Mouse (Mus musculus) right cerebral cortex, postnatal 14 days (tissue): ENCODE data around the gene Gdf2.

Experiments used
- DNase-seq: peaks from one replicate; pipeline ENCODE4 v3.0.0; 2022

Gdf2 gene

DNA sequence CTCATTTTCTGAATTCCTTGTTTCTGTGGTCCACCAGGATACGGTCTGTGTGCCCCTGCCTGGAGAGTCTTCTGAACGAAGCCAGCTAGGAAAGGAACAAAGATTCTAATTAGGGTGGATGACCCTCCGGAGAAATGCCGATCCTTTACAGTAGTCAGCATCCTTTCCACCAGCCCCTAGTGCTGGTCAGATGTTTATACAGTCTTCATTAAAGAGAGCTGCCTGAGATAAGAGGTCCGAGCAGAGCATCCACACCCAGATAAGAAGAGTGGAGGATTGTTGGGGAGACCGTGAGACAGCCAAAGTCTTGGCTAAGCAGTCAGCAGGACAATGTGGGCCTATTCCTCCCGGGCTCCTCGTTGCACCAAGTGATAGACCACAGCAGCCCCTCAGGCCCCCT is at the start of gene Gdf2:
Gene Gdf2 (plus strand): TSS at position 301 of the 400 bp plus-strand sequence.
- DNase-seq: no peak

DNA sequence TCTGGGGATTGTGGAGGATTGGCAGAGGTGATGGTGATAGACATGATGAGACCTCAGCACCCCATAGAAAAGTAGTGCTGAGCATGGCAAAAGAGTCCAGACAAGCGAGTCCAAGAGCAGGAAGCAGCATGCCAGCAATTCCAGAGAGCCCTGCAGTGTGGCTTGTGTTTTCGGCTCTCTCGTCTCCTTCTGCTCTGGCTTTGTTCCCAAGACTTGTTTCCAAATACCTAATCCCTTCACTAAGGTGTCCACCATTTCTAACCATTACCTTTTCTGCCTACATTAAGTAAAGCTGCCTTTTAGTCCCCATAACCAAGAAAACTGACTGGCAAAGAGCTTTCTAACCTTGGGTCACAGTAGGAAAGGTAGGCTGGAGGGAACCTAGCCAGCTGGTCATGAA is 49.3 kb upstream of the Gdf2 start:
- DNase-seq: no peak

DNA sequence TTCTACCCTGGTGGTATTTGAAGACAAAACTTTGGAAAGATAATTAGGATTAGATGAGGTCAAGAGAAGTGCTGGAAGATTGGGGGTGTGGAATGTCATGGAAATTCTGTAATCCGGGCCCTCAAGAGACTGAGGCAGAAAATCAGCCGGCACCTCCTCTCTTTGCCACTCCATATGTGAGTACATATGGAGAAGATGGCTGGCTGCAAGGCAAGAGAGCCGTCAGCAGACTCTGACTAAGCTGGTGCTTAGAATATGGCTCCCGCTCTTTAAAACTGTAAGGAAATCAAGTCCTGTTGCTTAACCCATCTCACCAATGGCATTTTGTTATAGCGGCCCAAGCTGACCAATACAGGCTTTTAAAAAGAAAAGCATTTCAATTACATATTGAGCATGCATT is 45.1 kb upstream of the Gdf2 start:
- DNase-seq: no peak

DNA sequence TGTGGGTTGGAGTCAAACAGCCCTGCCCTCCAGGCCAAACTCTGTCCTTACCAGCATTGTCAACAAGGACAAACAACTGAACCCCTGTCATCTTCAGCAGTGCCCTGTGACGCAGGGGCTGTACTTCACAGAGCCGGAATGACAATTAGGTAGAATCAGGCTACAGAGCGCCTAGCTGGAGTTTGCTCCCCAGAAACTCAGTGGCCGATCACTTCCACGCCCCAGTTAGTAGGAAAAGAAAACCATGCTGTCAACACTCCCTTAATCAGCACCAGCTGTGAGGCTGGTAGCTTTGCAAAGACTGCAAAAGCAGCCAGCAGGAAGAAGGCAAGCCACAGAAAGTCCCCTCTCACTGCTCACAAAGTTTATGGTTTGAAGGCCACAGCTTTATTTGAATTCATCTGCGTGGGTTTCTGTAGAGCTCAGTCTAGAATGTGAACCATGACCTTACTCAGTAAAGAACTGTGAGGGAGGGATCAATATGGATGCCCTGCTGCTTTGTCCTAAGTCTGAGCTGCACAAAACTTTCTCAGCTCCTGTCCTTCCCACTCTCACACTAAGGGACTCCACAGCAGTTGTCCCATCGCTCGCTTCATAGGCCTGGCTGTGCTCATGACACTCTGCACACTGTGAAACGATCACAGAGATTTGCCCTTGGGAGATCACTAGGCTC is 44.1 kb upstream of the Gdf2 start:
- DNase-seq: no peak

DNA sequence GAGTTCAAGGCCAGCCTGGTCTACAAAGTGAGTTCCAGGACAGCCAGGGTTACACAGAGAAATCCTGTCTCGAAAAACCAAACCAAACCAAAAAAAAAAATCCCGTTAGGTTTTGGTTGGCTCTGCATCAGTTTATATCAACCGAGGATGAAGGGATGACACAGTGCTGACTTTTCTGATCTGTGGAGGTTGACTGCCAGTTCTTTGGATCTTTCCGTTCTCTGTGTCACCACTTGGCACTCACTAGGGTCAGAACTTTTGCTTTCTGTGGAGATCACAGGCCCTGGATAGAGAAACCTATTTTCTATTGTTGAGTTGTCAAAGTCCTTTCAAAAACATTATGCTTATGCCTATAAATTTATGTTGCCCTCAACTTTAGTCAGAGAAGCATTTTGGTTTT is 38.1 kb upstream of the Gdf2 start:
- no peak for DNase-seq

DNA sequence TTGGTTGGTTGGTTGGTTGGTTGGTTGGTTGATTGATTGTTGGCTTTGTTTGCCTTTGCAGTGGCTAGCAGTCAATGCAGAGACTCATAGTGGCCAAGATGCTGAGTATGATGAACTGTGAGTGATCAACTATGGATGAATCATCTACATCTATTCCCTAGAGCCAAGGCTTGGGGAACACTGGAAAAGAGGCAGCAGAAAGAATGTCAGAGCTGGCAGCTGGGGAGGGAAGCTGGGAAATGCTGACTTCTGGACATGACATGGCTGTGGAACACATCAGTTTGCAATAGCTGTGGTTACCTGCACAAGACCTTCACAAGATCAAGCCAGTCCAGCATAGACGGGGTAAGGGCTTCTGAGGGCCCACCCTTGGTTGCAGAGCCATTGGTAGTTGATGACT is 37.6 kb upstream of the Gdf2 start:
- DNase-seq: no peak

DNA sequence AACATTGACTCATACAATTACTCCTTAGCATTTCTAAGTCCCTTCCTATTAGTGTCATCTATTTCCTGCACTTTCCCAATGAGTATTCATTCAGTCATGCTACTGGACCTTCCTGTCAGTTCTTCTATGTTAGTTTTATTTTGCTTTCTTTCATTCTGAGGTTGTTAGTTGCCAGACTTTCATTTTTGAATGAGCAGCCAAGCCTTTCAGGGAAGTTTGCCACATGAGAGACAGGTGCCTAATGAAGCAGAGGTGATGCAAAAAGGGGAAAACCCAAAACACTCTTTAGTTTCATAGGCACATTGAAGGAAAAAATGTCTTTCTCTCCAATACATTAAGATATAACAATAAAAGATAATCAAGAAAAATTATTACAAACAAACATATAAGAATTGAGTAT is 36.0 kb upstream of the Gdf2 start:
- DNase-seq: no peak

DNA sequence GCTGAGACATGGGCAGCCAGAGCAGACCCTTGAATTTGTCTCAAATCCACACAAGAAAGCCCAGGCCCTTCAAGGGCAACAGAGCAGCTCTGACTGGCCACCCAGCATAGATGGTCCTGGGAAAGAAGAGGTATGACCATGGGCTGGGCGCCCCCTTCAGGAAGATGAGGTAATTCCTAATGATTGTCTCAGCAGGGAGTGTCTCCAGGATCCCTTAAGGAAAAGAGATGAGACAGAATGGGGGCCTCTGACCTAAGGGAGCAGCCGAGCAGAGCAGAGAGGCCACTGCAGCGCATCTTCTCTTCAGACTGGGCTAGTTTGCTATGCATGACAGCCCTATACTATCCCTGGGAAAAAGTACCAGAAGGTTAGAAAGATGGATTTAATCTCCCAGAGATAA is 27.1 kb upstream of the Gdf2 start:
- DNase-seq: peak; percentile 66

DNA sequence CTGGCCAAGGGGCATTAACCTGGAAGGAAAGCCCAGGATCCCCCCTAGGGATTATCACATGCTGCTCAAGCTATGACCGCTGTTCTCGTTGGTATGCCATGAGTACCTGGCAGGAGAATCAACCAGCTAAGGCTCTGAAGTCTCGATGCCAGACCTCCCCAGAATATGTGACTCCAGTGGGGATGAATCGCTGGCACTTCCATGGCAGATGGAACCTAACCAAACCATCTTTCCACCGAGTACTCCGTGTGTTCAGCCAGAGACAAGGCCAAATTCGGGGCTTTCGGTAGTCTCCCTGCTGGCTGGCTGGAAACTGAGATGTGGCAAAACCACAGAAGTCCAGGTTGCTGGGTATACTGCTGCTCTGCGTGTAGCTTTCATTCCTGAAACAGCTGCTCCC is 26.6 kb upstream of the Gdf2 start:
- no peak for DNase-seq

DNA sequence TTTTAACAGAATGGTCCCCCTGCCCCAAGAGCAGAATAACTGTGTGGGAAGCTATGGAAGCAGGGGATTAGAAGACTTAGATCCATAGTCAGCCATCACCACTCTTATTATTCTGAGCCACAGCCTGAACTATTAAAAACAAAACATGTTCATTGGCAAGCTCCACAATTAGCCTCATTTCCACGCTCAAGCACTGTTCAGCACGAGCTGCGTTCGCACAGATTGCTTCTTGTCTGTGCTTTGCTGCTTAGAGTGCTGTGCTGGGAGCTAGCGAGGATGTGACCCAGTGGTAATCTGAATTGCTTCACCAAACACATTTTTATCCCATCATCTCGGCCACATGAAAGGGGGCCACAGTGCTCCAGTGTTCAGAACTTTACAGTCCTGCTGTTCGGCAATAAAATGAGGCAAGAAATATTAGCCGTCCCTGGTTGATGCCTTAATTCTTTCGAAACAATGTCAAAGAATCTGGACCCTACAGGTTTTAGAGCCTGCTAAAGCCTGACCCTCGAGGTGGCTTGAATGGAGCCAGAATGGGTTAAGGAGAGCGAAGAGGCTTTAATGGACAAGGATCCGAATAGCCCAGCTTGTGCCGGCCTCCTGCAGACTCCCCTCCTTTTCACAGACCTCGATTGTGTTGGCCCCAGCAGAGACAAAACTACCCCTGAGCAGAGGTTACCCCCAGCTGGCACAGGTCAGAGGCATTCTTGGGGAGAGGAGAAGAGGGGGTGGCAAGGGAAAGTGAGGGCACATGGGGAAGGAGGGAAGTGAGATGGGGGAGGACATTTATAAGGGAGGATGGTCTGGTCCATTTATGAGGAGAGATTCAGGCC is 19.9 kb upstream of the Gdf2 start:
- no peak for DNase-seq

DNA sequence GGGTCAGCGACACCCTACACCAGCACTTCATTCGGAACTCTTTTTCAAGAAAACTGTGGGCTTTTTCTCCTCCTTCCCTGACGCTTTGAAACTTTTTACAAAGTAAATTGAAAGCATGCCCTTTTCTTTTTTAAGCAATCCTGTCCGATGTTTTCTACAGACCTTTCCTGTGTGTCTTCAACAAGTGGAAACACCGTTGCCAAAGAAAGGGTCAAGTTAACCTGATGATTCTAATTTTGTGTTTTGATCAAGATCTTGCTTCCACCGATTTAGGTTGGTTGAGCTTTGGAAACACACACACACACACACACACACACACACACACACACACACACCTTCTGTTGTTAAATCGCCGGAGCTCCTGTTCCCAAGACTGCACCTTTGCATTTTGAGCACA is 18.1 kb upstream of the Gdf2 start:
- DNase-seq: no peak

DNA sequence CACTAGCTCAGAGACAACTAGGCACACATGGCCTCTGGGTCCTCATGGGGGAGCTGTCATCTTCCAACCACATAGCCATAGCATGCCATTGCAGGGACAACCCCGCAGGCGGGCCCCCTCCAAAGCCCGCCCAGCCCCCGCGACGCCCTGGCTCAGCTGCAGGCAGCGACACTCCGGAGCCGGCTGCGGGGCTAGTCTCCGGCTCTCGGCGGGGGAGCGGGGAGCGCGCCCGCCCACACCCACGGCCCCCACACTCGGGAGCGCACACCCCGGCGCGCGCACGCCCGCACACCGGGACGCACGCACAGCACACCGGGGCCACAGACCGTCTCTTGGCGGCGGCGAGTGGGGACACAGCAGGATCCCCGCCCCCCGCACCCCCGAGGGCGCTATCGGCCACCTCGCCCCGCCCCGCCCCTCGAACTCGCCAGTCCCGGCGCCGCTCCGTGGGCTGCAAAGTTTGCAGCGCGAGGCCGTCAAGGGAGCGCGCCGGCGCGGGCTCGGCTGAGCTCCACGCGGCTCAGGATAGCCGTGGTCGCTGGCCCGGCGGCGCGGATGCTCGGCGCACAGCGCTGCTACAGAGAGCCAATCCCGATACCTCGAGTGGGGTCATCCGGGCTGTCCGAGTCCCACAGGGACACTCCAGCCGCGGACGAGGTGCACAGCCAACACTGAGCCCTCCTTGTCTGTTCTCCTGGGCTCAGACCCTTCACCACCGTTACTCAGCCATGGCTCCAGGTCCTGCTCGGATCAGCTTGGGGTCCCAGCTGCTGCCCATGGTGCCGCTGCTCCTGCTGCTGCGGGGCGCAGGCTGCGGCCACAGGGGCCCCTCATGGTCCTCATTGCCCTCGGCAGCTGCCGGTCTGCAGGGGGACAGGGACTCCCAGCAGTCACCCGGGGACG is 17.4 kb upstream of the Gdf2 start, which contains the start of gene Gdf10:
Gene Gdf10 (plus strand): TSS at position 420 of the 903 bp plus-strand sequence.
- peak; percentile 47 for DNase-seq

DNA sequence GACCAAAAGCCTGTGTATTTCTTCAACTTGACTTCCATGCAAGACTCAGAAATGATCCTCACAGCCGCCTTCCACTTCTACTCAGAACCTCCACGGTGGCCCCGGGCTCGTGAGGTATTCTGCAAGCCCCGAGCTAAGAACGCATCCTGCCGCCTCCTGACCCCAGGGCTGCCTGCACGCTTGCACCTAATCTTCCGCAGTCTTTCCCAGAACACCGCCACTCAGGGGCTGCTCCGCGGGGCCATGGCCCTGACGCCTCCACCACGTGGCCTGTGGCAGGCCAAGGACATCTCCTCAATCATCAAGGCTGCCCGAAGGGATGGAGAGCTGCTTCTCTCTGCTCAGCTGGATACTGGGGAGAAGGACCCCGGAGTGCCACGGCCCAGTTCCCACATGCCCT is 9.0 kb upstream of the Gdf2 start:
- no peak for DNase-seq

DNA sequence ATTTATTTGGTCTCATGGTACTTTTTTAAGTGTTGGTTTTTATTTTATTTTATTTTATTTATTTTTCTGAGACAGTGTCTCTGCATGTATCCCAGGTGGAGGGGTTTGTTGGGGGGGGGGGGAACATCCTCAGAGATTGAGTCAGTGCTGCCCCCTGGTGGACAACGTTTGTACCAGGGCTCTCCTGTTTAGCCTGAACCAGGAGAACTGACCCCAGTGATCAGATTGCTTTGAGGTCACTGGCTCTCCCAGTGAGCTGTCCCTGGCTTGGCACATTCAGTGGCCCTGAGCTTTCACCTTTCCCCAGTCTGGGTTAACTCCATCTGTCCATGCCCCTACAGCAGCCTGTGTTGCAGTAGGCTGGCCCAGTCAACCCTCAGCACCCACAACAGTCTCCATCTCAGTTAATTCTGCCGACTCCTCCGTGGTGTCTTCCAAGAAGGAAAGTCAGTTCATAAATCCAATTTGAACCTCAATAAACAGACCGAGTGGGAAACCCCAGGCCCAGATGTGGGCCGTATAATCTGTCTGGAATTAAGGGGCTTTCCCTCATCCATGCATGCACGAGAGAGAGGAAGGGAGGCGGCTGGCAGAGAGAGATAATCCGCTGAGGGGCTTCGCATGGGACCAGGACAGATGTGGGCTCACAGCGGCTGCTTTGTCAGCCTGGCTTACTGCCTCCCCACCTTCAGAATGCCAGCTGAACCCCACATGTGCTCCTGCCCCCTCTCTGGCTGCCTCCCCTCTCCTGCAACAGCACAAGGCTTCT is 7.7 kb upstream of the Gdf2 start:
- DNase-seq: peak; percentile 83

DNA sequence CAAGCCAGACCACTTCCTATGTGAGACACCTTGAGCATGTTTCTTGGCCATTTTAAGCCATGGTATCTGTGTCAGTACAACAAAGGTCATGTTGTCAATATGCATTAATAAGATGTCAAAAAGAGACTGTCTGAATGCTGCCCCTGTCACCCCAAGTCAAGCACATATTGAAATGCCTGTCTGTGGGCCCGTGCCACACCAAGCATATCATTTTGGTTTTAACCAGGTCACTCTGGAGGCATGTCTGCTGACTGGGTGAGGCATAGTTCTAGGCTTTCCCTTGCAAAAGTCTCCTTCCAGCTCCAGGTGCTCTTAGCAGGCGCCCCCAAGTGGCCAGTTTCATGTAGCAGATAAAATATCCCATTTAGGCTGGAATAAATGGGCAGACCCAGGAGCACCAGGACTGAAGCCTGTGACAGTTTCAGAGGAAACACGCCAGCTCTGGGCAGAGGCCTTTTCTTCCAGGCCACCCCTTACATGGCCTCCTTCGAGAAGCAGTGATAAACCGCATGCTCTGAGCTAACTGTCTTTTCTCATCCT is 7.0 kb upstream of the Gdf2 start:
- DNase-seq: peak; percentile 79

DNA sequence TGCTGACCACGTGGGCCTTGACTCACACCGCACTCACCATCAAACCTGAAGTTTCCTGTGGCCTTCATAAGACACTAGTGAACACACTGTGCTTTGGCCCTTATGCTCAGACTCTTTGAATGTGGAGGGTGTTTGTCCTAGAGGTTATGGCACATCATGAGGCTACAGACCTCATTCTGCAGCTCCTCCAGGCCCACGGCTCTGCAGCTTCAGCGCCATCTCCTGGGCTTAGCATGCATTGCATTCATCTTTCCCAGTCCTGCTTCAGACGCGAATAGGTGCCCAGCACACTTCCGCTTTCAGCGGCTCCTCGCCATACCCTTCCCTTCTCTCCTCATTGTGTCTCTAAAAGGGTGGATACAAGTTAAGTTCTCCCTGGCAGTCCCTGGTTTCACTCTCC is 1.7 kb upstream of the Gdf2 start:
- peak; percentile 80 for DNase-seq

DNA sequence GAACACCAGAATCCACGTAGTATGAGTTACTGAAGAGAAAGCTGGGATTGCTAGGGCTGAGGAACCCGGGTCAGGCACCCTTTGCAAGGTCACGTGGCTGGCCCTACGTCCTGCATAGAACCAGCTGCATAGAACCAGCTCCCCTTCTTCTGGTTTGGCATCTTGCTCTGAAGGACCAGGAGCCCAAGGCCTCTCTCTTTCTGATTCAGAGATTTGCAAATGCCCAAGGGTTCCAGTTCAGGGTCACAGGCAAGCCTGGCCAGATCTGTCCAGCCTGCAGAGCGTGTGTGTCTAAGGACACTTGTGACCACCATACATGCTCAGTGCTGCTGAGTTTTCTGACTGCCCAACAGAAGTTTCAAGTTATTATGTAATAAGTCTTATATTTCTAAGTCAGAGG is 1.4 kb downstream of the Gdf2 start:
- DNase-seq: no peak

DNA sequence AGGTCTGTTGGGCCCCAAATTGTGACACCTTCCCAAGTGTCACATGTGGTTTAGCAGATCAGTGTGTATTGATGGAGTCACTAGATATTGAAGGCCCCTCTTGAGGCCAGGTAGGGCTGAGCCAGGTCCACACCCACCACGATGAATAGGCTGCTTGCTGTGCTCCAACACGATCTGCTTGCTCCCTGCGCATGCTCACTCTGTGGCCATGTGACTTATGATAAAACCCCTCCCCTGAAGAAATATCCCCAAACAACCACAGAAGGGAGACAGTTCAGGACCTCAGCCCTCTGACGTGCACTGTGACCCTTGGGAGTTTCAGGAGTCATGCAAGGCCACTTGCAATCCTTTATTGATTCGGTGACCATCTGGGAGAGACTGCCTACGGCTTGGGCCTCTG is 5.3 kb downstream of the Gdf2 start:
- DNase-seq: no peak

DNA sequence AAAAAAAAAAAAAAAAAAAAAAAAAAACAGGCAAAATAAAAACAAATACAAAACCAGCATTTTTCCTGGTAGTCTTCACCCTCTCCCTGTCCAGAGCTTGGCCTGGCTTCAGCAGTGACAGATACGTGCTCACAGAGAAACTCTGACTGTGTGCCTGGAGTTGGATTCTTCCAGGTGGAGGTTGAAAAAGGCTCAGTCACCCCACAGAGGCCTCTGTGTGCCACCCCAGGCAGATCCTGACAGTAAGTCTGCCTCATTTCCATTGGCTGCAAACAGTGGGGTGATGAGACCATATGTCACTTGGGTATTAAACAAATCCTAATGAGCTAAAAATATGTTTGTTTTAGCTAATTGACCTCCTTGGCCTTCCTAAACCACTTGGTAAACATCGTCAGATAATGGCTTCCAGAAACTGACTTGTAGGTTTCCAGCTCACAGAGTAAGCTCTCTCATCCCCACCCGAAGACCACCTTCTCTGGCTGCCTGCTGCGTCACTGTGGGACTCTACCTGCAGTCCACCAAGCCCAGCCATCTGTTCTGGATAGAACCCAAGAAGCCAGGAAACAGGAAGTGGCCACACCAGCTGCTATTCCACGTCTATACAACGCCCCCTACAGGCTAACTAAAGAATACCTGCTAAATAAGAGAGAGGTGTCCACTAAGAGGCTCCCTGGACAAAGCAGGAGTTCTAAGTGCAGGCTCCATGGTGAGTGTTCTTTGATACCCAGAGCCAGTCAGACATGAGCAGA is 11.6 kb downstream of the Gdf2 start:
- no peak for DNase-seq

DNA sequence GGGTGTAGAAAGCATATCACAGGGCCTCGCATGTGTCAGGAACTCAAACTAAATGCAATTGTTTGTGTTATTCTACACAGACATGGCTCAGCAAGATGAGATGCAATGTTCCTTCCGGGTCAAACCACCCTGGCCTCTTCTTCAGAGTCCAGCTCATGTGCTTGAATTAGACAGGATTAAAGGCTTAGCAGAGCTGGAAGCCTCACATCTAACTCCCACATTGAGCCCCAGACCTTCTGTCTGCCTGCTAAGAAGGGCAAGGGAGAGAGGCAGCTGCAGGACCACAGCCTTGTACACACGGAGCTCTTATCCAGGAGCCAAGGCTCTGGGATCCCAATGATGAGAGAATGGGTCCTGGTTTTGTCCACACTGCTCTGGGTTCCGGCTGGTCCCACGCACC is 12.9 kb downstream of the Gdf2 start, which contains the start of gene Rbp3:
Gene Rbp3 (plus strand): TSS at position 243 of the 400 bp plus-strand sequence.
- DNase-seq: no peak

DNA sequence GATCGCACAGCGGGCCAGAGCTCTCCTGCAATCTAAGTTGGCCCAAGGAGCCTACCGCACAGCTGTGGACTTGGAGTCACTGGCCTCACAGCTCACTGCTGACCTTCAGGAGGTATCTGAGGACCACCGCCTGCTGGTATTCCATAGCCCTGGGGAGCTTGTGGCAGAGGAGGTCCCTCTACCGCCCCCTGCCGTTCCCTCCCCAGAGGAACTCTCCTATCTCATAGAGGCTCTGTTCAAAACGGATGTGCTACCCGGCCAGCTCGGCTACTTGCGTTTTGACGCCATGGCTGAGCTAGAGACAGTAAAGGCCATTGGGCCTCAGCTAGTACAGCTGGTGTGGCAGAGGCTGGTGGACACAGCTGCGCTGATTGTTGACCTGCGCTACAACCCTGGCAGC is 15.2 kb downstream of the Gdf2 start:
- DNase-seq: no peak

DNA sequence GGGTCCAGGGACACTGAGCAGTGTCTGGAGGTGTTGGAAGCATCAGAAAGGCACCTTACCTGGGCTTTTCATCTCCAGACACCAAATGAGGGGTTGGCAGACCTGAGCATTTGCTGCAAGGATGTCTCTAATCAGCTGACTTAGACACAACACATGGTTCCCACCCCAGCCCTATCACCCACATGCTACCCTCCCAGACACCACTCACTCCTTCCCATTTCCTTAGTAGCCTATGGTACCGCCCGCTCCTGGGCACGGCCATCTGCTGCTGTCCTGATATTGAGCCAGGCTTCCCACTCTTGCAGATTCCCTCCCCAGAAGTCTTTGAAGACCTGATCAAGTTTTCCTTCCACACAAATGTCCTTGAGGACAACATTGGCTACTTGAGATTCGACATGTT is 17.3 kb downstream of the Gdf2 start:
- DNase-seq: no peak
